Mouse (Mus musculus) neural tube, embryonic 11.5 days (tissue): ENCODE data around the gene Cdr2. TPM values are rescaled to one million over a fixed set of nuclear protein-coding genes. Genes with fewer than 3 reads are reported as not detected.
"Not testable (repeated sequence)": the region's sequence is repeated elsewhere in the genome, so short reads cannot be mapped to it uniquely, and the experiment has no call there.

Source experiments
- ATAC-seq: fragments of 200-750 bp; cut with Nextera tagmentation; 2 replicates; pipeline ENCODE4 v1.8.0; 2017; ENCODE audit warnings: moderate number of reproducible peaks, mild to moderate bottlenecking, moderate TSS enrichment, moderate library complexity; ENCODE audit not compliant: insufficient read depth, low FRiP score, low TSS enrichment
- DNase-seq: peaks from one replicate; pipeline ENCODE4 v3.0.0-alpha.2; 2015; ENCODE audit warnings: low spot score
- H3K27ac ChIP-seq: fragments of 300-500 bp; sonication (generic); 2 replicates; pipeline ENCODE4 v1.5.1; 2014; ENCODE audit warnings: low read depth, mild to moderate bottlenecking, low read length
- H3K27me3 ChIP-seq: fragments of 300-500 bp; sonication (generic); 2 replicates; pipeline ENCODE4 v1.6.1; 2014; ENCODE audit warnings: mild to moderate bottlenecking, low read length, mixed read lengths; ENCODE audit not compliant: control insufficient read depth, insufficient read depth
- H3K36me3 ChIP-seq: fragments of 300-500 bp; sonication (generic); 2 replicates; pipeline ENCODE4 v1.6.1; 2014; ENCODE audit warnings: mild to moderate bottlenecking, low read length, moderate library complexity, mixed read lengths; ENCODE audit not compliant: control insufficient read depth, insufficient read depth
- H3K4me1 ChIP-seq: fragments of 300-500 bp; sonication (generic); 2 replicates; pipeline ENCODE4 v1.6.1; 2014; ENCODE audit warnings: low read length, mixed read lengths; ENCODE audit not compliant: control insufficient read depth, insufficient read depth
- H3K4me2 ChIP-seq: fragments of 300-500 bp; sonication (generic); 2 replicates; pipeline ENCODE4 v1.6.1; 2014; ENCODE audit warnings: low read depth, mild to moderate bottlenecking, moderate library complexity
- H3K4me3 ChIP-seq: fragments of 300-500 bp; sonication (generic); 2 replicates; pipeline ENCODE4 v1.5.1; 2014; ENCODE audit warnings: low read depth, low read length
- H3K9ac ChIP-seq: fragments of 300-500 bp; sonication (generic); 2 replicates; pipeline ENCODE4 v1.6.1; 2014; ENCODE audit warnings: mild to moderate bottlenecking, low read length
- H3K9me3 ChIP-seq: fragments of 300-500 bp; sonication (generic); 2 replicates; pipeline ENCODE4 v1.6.1; 2016; ENCODE audit warnings: low read length; ENCODE audit not compliant: control insufficient read depth
- WGBS: fragments of 180-500 bp; shearing (Covaris S2); extraction: QIAGEN DNeasy Blood & Tissue Kit; methylation state at CpG from one replicate; pipeline ENCODE4 v1.1.7; 2014; 5-methylcytosine and 5-hydroxymethylcytosine counted together
- polyA plus RNA-seq: library from polyadenylated mRNA; unstranded; fragments of >200 nt; fragmentation: Nextera tagmentation; extraction: Ambion mirVana; gene quantifications from 2 replicates; pipeline ENCODE4 v1.2.1, GENCODE M21; 2014

The Cdr2 gene
- polyA plus RNA-seq, 1 experiment from 2014 or later = 17.9 TPM

GRCm38 (mm10) chr7:120933680-120934195, 48.4 kb downstream of the Cdr2 start:
- 83% methylated on average over 4 of the region's 5 CpGs for WGBS
- no peaks in the 10 kb centered on the region for H3K9me3 ChIP-seq
- no peaks in the 10 kb centered on the region for H3K4me1 ChIP-seq
- H3K36me3 ChIP-seq = peaks cover 19% of the 10 kb centered on the region
- DNase-seq = no peak
- no peak overlapping the region for H3K27ac ChIP-seq
- H3K4me3 ChIP-seq = no peak overlapping the region
- ATAC-seq = no peak
- no peaks in the 10 kb centered on the region for H3K27me3 ChIP-seq
- no peak overlapping the region for H3K4me2 ChIP-seq
- H3K9ac ChIP-seq = no peak overlapping the region

- ATAC-seq (no peak), DNase-seq (no peak)
- peaks cover 24% of the 10 kb centered on the region for H3K36me3 ChIP-seq
- no peak overlapping the region for H3K27ac ChIP-seq
- no peak overlapping the region for H3K4me2 ChIP-seq
- no peaks in the 10 kb centered on the region for H3K4me1 ChIP-seq
- 94% methylated on average over 7 of the region's 7 CpGs for WGBS
- H3K9ac ChIP-seq = no peak overlapping the region
- H3K27me3 ChIP-seq = no peaks in the 10 kb centered on the region
- no peak overlapping the region for H3K4me3 ChIP-seq
- no peaks in the 10 kb centered on the region for H3K9me3 ChIP-seq
These were observed 49.0 kb downstream of the Cdr2 start for GRCm38 (mm10) chr7:120933110-120933509.

GRCm38 (mm10) chr7:120918526-120918962, 63.6 kb downstream of the Cdr2 start:
- H3K27me3 ChIP-seq = no peaks in the 10 kb centered on the region

GRCm38 (mm10) chr7:120917592-120918461, 64.3 kb downstream of the Cdr2 start, which contains the start of gene Polr3e:
Gene Polr3e, plus strand, starts transcription at chr7:120917744.
- WGBS = under 1% methylated on average over 102 of the region's 102 CpGs
- Histone ChIP-seq H3K27ac (peak within 1 kb of the TSS; percentile 78), H3K4me2 (peak within 1 kb of the TSS; percentile 59), H3K27me3 (no peaks in the 10 kb centered on the region), H3K9ac (peak within 1 kb of the TSS; percentile 90), H3K4me3 (peak within 1 kb of the TSS; percentile 97), H3K4me1 (no peaks in the 10 kb centered on the region), H3K36me3 (no peaks in the 10 kb centered on the region), H3K9me3 (no peaks in the 10 kb centered on the region)
- peak; percentile 94 for ATAC-seq
- peak; percentile 100 for DNase-seq

More at GRCm38 (mm10) chr7:120918526-120918962, 63.6 kb downstream of the Cdr2 start:
- H3K4me3 ChIP-seq = peak overlapping the region; percentile 97
- peak overlapping the region; percentile 59 for H3K4me2 ChIP-seq
- ATAC-seq = peak; percentile 57
- no peaks in the 10 kb centered on the region for H3K4me1 ChIP-seq
- H3K9me3 ChIP-seq = no peaks in the 10 kb centered on the region
- WGBS = 7% methylated on average over 10 of the region's 10 CpGs
- H3K9ac ChIP-seq = peak overlapping the region; percentile 90
- no peaks in the 10 kb centered on the region for H3K36me3 ChIP-seq
- DNase-seq = peak; percentile 58
- 0 out of 2 replicates have a peak overlapping the region, but pooled peaks have one; percentile 78 for H3K27ac ChIP-seq

GRCm38 (mm10) chr7:120917279-120917591, 64.9 kb downstream of the Cdr2 start:
- ATAC-seq (peak; percentile 87; the same call in 1 of the 2 replicates), DNase-seq (no peak)
- no peaks in the 10 kb centered on the region for H3K27me3 ChIP-seq
- no peaks in the 10 kb centered on the region for H3K9me3 ChIP-seq
- no peak overlapping the region for H3K9ac ChIP-seq
- no peaks in the 10 kb centered on the region for H3K36me3 ChIP-seq
- H3K4me3 ChIP-seq = peak overlapping the region; percentile 97; the same call in 1 of the 2 replicates
- H3K27ac ChIP-seq = no peak overlapping the region
- H3K4me2 ChIP-seq = no peak overlapping the region
- H3K4me1 ChIP-seq = no peaks in the 10 kb centered on the region
- WGBS = 8% methylated on average over 12 of the region's 12 CpGs

GRCm38 (mm10) chr7:120916262-120916875, 65.7 kb downstream of the Cdr2 start:
- H3K27ac ChIP-seq = no peak overlapping the region
- no peak overlapping the region for H3K9ac ChIP-seq
- no peaks in the 10 kb centered on the region for H3K4me1 ChIP-seq
- H3K36me3 ChIP-seq = no peaks in the 10 kb centered on the region
- no peaks in the 10 kb centered on the region for H3K27me3 ChIP-seq
- H3K4me2 ChIP-seq = no peak overlapping the region
- H3K4me3 ChIP-seq = no peak overlapping the region
- no peak for ATAC-seq
- H3K9me3 ChIP-seq = no peaks in the 10 kb centered on the region
- no peak for DNase-seq
- WGBS = 24% methylated on average over 11 of the region's 11 CpGs

GRCm38 (mm10) chr7:120913332-120913731, 68.8 kb downstream of the Cdr2 start:
- 24% methylated on average over 1 of the region's 1 CpGs for WGBS
- Histone ChIP-seq H3K9me3 (no peaks in the 10 kb centered on the region), H3K4me2 (no peak overlapping the region), H3K36me3 (no peaks in the 10 kb centered on the region), H3K4me3 (no peak overlapping the region), H3K9ac (no peak overlapping the region), H3K27ac (no peak overlapping the region), H3K27me3 (no peaks in the 10 kb centered on the region), H3K4me1 (no peaks in the 10 kb centered on the region)
- no peak for ATAC-seq
- no peak for DNase-seq

GRCm38 (mm10) chr7:120911268-120911667, 70.8 kb downstream of the Cdr2 start:
- H3K36me3 ChIP-seq, H3K27ac ChIP-seq, DNase-seq, H3K9me3 ChIP-seq, ATAC-seq, H3K4me1 ChIP-seq, H3K27me3 ChIP-seq, H3K9ac ChIP-seq, H3K4me3 ChIP-seq, H3K4me2 ChIP-seq: not testable (repeated sequence)
- WGBS = 89% methylated on average over 6 of the region's 6 CpGs
